Mouse (Mus musculus) brain, embryonic 14.5 days (tissue): ENCODE measurements around the gene Ube2d3. TPM values are rescaled to one million over a fixed set of nuclear protein-coding genes. Genes with fewer than 3 reads are reported as not detected.

Experiments used
- DNase-seq: peaks from one replicate; pipeline ENCODE4 v3.0.0-alpha.2; 2011; ENCODE audit warnings: low read depth
- CTCF ChIP-seq: fragments of 200-500 bp; IDR thresholded peaks from 2 replicates; pipeline ENCODE4 v1.5.1; 2012; ENCODE audit warnings: inconsistent platforms, mild to moderate bottlenecking, moderate library complexity, borderline replicate concordance; ENCODE audit not compliant: insufficient read depth, insufficient read length; ENCODE audit errors: extremely low read depth
- POLR2A ChIP-seq: fragments of 200-500 bp; IDR thresholded peaks from 2 replicates; pipeline ENCODE4 v1.6.1; 2012; ENCODE audit warnings: mild to moderate bottlenecking, inconsistent platforms, borderline replicate concordance; ENCODE audit not compliant: poor library complexity, insufficient read depth, insufficient read length, severe bottlenecking; ENCODE audit errors: extremely low read depth
- polyA plus RNA-seq: library from polyadenylated mRNA; depleted of rRNA; stranded (reverse); fragments of >200 nt; gene quantifications from 2 replicates; pipeline ENCODE4 v1.2.3, GENCODE M21; 2012; rRNA removed

Ube2d3 gene
- 299 and 350 TPM in 2 replicates for polyA plus RNA-seq

- DNase-seq: peak; percentile 100
- TF ChIP-seq CTCF (no peak), POLR2A (peak; percentile 75)
These were observed at the start of gene Ube2d3 for GRCm38 (mm10) chr3:135437758-135438495. TSS of gene Ube2d3 (plus strand) at chr3:135438149.

- TF ChIP-seq POLR2A (no peak), CTCF (no peak)
- no peak for DNase-seq
These were observed 44.8 kb upstream of the Ube2d3 start for GRCm38 (mm10) chr3:135393186-135393585.

- no peak for DNase-seq
- no peak for TF ChIP-seq CTCF
- TF ChIP-seq POLR2A: no peak
These were observed 42.9 kb upstream of the Ube2d3 start for GRCm38 (mm10) chr3:135395085-135395484.

- TF ChIP-seq POLR2A (no peak), CTCF (no peak)
- DNase-seq: no peak
These were observed 41.9 kb upstream of the Ube2d3 start for GRCm38 (mm10) chr3:135396081-135396480.

DNA sequence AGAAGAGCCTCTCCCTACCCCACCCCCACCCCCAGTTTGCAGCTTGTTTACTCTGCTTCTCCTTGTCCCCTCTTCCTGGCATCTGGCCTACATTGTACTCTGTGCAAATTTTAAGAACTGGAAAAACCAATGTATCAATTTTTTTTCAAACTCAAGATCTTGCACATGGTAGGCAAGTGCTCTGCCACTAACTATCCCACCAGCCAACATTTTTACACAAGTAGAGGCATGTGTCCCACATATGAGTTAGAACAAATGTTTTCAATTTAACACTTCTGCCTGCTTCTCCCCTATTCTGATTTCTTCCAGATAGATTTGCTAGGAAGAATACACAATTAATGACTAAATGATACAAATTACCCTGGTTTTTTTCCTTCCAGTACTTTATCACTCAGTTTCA is 40.8 kb upstream of the Ube2d3 start:
- DNase-seq: no peak
- no peak for TF ChIP-seq POLR2A

GRCm38 (mm10) chr3:135402201-135402658 is 35.7 kb upstream of the Ube2d3 start:
- TF ChIP-seq CTCF (peak; percentile 82), POLR2A (no peak)

DNA sequence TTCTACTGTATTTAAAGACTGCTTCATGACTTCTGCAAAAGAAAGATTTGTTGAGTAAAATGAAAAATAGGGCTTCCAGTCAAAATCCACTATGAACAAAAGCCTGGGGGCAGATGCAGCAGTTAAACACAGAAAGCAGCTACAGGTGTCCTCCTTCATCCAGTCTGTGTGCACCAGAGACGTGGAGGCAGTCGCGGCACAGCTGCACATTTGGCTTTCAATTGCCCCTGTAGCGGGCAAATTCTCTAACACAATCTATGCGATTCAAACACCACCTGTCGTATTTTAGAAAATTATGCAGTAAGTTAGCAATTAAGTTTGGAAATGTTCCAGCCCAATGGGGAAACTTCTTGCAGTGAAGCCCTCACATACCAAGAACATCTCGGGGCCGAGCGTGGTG is 34.7 kb upstream of the Ube2d3 start:
- TF ChIP-seq CTCF: no peak
- TF ChIP-seq POLR2A: no peak

More at GRCm38 (mm10) chr3:135402201-135402658, 35.7 kb upstream of the Ube2d3 start:
- DNase-seq: peak; percentile 91

DNA sequence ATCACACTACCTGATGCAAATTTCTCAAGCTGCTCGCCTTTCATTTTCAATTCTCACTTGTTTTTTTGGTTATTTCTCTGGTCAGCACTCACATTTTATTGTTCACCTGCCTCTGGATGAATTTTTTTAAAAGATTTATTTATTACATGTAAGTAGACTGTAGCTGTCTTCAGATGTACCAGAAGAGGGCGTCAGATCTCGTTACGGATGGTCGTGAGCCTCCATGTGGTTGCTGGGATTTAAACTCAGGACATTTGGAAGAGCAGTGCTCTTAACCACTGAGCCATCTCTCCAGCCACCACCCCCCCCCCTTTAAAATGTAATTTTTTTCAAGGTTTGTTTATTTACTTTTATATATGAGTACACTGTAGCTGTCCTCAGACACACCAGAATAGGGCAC is 34.1 kb upstream of the Ube2d3 start:
- TF ChIP-seq CTCF: no peak
- no peak for DNase-seq

More for the DNA sequence above, 34.7 kb upstream of the Ube2d3 start:
- DNase-seq: peak; percentile 51

DNA sequence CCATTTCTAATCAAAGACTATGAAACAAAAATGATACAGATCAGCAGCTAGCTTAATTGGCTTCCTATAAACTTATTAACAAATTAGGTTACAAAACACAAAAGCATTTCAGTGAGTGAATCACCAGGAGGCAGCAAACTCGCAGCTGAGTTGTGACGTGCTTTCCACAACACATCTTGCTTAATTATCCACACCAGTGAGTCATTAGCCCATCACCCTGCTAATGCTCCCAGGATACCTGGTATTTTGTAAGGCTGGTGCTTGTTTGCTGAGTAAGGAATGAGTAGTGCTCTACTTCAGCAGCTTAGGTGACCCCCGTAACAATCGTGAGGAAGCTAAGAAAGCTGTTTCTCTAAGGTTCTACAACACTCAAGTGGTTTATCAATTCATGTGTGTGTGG is 33.4 kb upstream of the Ube2d3 start:
- no peak for TF ChIP-seq CTCF
- TF ChIP-seq POLR2A: no peak
- no peak for DNase-seq

DNA sequence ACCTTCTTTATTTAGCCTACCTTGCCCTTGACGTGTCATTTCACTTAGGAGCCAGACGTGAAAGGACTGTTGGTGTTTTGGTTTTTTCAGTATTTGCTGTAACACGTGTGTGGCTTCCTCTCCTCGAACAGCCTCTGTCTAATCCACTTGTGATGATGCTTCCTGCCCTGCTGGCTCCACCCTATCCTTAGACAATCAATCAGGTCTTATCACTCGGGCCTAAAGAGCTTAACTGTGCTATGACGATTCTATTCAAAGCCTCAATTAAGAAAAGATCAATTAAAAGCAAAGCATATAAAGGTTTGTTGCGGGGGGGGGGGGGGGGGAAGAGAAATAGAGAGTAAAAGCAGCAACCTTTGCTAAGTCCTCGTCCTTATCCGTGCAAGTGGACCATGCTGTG is 30.6 kb upstream of the Ube2d3 start:
- no peak for DNase-seq
- TF ChIP-seq CTCF (no peak), POLR2A (no peak)

DNA sequence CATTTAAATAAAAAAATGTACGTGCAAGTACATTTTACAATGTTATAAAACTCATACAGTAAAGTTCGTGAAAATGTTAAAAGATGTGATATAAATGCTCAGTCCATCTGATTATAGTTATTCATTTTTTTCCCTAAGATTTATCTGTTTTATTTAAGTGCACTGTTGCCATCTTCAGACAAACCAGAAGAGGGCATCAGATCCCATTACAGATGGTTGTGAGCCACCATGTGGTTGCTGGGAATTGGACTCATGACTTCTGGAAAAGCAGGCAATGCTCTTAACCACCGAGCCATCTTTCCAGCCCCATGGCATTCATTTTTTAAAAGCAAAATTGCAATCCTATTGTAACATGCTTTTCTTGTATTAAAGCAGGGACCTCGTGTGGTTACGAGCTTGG is 28.7 kb upstream of the Ube2d3 start:
- no peak for DNase-seq
- TF ChIP-seq POLR2A (no peak), CTCF (no peak)

GRCm38 (mm10) chr3:135411056-135411455 is 26.9 kb upstream of the Ube2d3 start:
- no peak for DNase-seq
- TF ChIP-seq CTCF (no peak), POLR2A (no peak)

GRCm38 (mm10) chr3:135411824-135412223 is 26.1 kb upstream of the Ube2d3 start:
- peak; percentile 13 for DNase-seq
- TF ChIP-seq CTCF (no peak), POLR2A (no peak)

- no peak for TF ChIP-seq POLR2A
- no peak for TF ChIP-seq CTCF
These were observed 20.7 kb upstream of the Ube2d3 start for GRCm38 (mm10) chr3:135417245-135417644.

GRCm38 (mm10) chr3:135417799-135418198 is 20.1 kb upstream of the Ube2d3 start:
- TF ChIP-seq CTCF (no peak), POLR2A (no peak)
- no peak for DNase-seq

More at GRCm38 (mm10) chr3:135417245-135417644, 20.7 kb upstream of the Ube2d3 start:
- DNase-seq: no peak
